Mouse (Mus musculus) kidney, adult 2 months (tissue): ENCODE results near the gene Exoc6.

Experiments
- CTCF ChIP-seq: fragments of 200-500 bp; conservative IDR thresholded peaks from 2 replicates; pipeline ENCODE4 v1.5.1; 2011; ENCODE audit warnings: low read depth, mild to moderate bottlenecking, control low read depth, low read length, moderate library complexity, mixed read lengths; ENCODE audit not compliant: insufficient read depth, insufficient read length
- POLR2A ChIP-seq: fragments of 200-500 bp; IDR thresholded peaks from one replicate; pipeline ENCODE4 v1.6.1; 2011; ENCODE audit warnings: low read depth, low read length, control low read depth

DNA sequence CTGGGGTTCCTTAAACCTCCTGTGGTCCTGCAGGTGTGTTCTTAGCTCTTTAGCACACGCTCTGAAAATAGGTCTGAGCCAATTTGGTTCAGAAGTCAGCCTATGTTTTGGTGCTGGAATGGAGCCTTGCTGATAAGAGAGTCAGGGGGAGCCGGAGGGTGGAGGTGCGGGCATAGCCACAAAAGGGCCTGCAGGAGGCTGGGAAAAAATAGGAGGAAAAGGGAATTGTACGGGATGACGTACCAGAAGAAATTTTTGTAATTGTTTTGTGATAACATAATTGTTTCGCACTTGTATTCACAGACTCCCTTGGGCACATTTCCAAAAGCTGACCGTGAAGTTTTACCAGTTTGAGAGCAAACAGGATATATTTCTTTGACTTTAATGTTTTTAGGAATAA is 10.0 kb upstream of the Exoc6 start:
- TF ChIP-seq CTCF (no peak), POLR2A (no peak)
